Mouse (Mus musculus): ENCODE measurements around the gene Dnah12.
"Not testable (repeated sequence)": the region's sequence is repeated elsewhere in the genome, so short reads cannot be mapped to it uniquely, and the experiment has no call there.

The Dnah12 gene

GRCm38 (mm10) chr14:26692974-26693373, at the start of gene Dnah12:
Gene Dnah12 (plus strand): TSS chr14:26693274.
- DNase-seq: no peak

GRCm38 (mm10) chr14:26645989-26646650, 47.0 kb upstream of the Dnah12 start:
- no peak for DNase-seq

- no peak for DNase-seq
These were observed 45.3 kb upstream of the Dnah12 start for GRCm38 (mm10) chr14:26647811-26648210.

GRCm38 (mm10) chr14:26651901-26652300, 41.2 kb upstream of the Dnah12 start:
- peak in 1 of 2 experiments; percentile 48 for DNase-seq

- no peak for DNase-seq
These were observed 34.9 kb upstream of the Dnah12 start for GRCm38 (mm10) chr14:26658178-26658577.

- DNase-seq: no peak
These were observed 32.8 kb upstream of the Dnah12 start for GRCm38 (mm10) chr14:26660233-26660632.

- no peak for DNase-seq
These were observed 31.1 kb upstream of the Dnah12 start for GRCm38 (mm10) chr14:26662016-26662415.

- DNase-seq: no peak
These were observed 30.6 kb upstream of the Dnah12 start for GRCm38 (mm10) chr14:26662488-26662887.

GRCm38 (mm10) chr14:26663851-26664250, 29.2 kb upstream of the Dnah12 start:
- no peak for DNase-seq

GRCm38 (mm10) chr14:26667991-26668370, 25.1 kb upstream of the Dnah12 start:
- DNase-seq: no peak

GRCm38 (mm10) chr14:26668371-26669291, 24.4 kb upstream of the Dnah12 start:
- DNase-seq: peak; percentile 17 to 56

- DNase-seq: peak; percentile 92
These were observed 23.6 kb upstream of the Dnah12 start, which contains the start of gene Pde12 for GRCm38 (mm10) chr14:26669292-26670073. Gene Pde12 (minus strand): TSS chr14:26669883.

GRCm38 (mm10) chr14:26670964-26671363, 22.1 kb upstream of the Dnah12 start:
- DNase-seq: no peak

GRCm38 (mm10) chr14:26671870-26672615, 21.0 kb upstream of the Dnah12 start:
- not testable (repeated sequence) for DNase-seq

- DNase-seq: peak; percentile 19 to 50
These were observed 18.5 kb upstream of the Dnah12 start for GRCm38 (mm10) chr14:26674476-26675169.

- peak; percentile 64 to 80 for DNase-seq
These were observed 17.7 kb upstream of the Dnah12 start for GRCm38 (mm10) chr14:26675371-26675770.

GRCm38 (mm10) chr14:26675791-26676190, 17.3 kb upstream of the Dnah12 start:
- no peak for DNase-seq

- no peak for DNase-seq
These were observed 2.3 kb upstream of the Dnah12 start for GRCm38 (mm10) chr14:26690727-26691126.

- DNase-seq: peak; percentile 14 to 64
These were observed 1.7 kb upstream of the Dnah12 start for GRCm38 (mm10) chr14:26691363-26691762.

GRCm38 (mm10) chr14:26697912-26698311, 4.8 kb downstream of the Dnah12 start:
- DNase-seq: no peak

- DNase-seq: peak in 1 of 2 experiments; percentile 4
These were observed 12.2 kb downstream of the Dnah12 start for GRCm38 (mm10) chr14:26705246-26705645.

- DNase-seq: not testable (repeated sequence)
These were observed 26.6 kb downstream of the Dnah12 start for GRCm38 (mm10) chr14:26719696-26720095.
